25 mouse cellular contexts compared by ENCODE assay signal in genomic region chr4:43897209-43897608, GRCm38 (mm10). TPM values are rescaled to one million over a fixed set of nuclear protein-coding genes. Genes with fewer than 3 reads are reported as not detected.
"Had no signal": no experiment of that assay in that cellular context is flagged by ENCODE, and none has a peak within 500 bp of the region (broad histone marks: within the 10 kb centered on the region; RNA-seq: fewer than 3 reads in every experiment).

No protein-coding gene starts in this region.

- H3K4me2 ChIP-seq: lung, embryonic 15.5 days; midbrain, embryonic 11.5 days; midbrain, embryonic 13.5 days; midbrain, embryonic 15.5 days; neural tube, embryonic 13.5 days; neural tube, embryonic 15.5 days; stomach, embryonic 15.5 days had no signal

- H3K36me3 ChIP-seq: stomach, embryonic 15.5 days had no signal

- ATAC-seq: liver, postnatal 0 days; lung, postnatal 0 days; midbrain, embryonic 13.5 days; midbrain, embryonic 15.5 days had no signal

- H3K4me1 ChIP-seq: midbrain, embryonic 13.5 days; midbrain, embryonic 15.5 days; neural tube, embryonic 13.5 days; neural tube, embryonic 15.5 days had no signal

- H3K9ac ChIP-seq: liver, postnatal 0 days; lung, embryonic 15.5 days; midbrain, embryonic 13.5 days; midbrain, embryonic 15.5 days; neural tube, embryonic 13.5 days; neural tube, embryonic 15.5 days; stomach, embryonic 15.5 days had no signal

- H3K27ac ChIP-seq: lung, embryonic 15.5 days; macrophage; midbrain, embryonic 13.5 days; midbrain, embryonic 15.5 days; neural tube, embryonic 13.5 days; neural tube, embryonic 15.5 days; stomach, embryonic 15.5 days; stomach, postnatal 0 days had no signal

- H3K27me3 ChIP-seq: lung, embryonic 15.5 days; megakaryocyte, embryonic 14.5 days; midbrain, embryonic 13.5 days; midbrain, embryonic 15.5 days; neural tube, embryonic 13.5 days; neural tube, embryonic 15.5 days; stomach, embryonic 15.5 days had no signal

- DNase-seq: liver, postnatal 0 days; lung, adult 2 months; lung, postnatal 14 days; lung, postnatal 36 days; right cerebral cortex, postnatal 14 days; thymus, adult 2 months; thymus, postnatal 25 days; thymus, postnatal 4 days had no signal

- H3K9me3 ChIP-seq: lung, embryonic 15.5 days; megakaryocyte, embryonic 14.5 days; midbrain, embryonic 13.5 days; midbrain, embryonic 15.5 days; neural tube, embryonic 13.5 days; neural tube, embryonic 15.5 days; stomach, embryonic 15.5 days had no signal

- H3K4me3 ChIP-seq: lung, embryonic 15.5 days; megakaryocyte, embryonic 14.5 days; midbrain, embryonic 13.5 days; midbrain, embryonic 15.5 days; myocyte; neural tube, embryonic 13.5 days; neural tube, embryonic 15.5 days; stomach, embryonic 15.5 days had no signal

RNA-seq across cellular contexts. Expression of gene Olfr155, which starts 45.8 kb away (rescaled TPM):
- total RNA-seq: megakaryocyte progenitor cell, adult 5-6 weeks had no signal
- polyA plus RNA-seq: liver, postnatal 0 days; lung, adult 2 months; lung, embryonic 15.5 days; lung, postnatal 0 days; macrophage; midbrain, embryonic 11.5 days; midbrain, embryonic 13.5 days; midbrain, embryonic 15.5 days; myocyte; neural tube, embryonic 11.5 days; neural tube, embryonic 13.5 days; neural tube, embryonic 15.5 days; spleen, adult 2 months; stomach, embryonic 15.5 days; stomach, postnatal 0 days; testis, adult 2 months; thymus, adult 2 months; urinary bladder, adult 2 months had no signal

RNA-seq across cellular contexts. Expression of gene Olfr157, which starts 57.2 kb away (rescaled TPM):
- total RNA-seq: megakaryocyte progenitor cell, adult 5-6 weeks had no signal
- polyA plus RNA-seq: liver, postnatal 0 days; lung, adult 2 months; lung, embryonic 15.5 days; lung, postnatal 0 days; macrophage; midbrain, embryonic 11.5 days; midbrain, embryonic 13.5 days; midbrain, embryonic 15.5 days; myocyte; neural tube, embryonic 11.5 days; neural tube, embryonic 13.5 days; neural tube, embryonic 15.5 days; spleen, adult 2 months; stomach, embryonic 15.5 days; testis, adult 2 months; urinary bladder, adult 2 months had no signal
